Mouse (Mus musculus) heart, embryonic 10.5 days (tissue): ENCODE results near the gene Skor1. TPM values are rescaled to one million over a fixed set of nuclear protein-coding genes. Genes with fewer than 3 reads are reported as not detected.

Source experiments
- DNase-seq: peaks from one replicate; pipeline ENCODE4 v3.0.0-alpha.2; 2017; ENCODE audit warnings: low spot score
- H3K27ac ChIP-seq: fragments of 300-500 bp; sonication (generic); 2 replicates; pipeline ENCODE4 v1.5.1; 2016; ENCODE audit warnings: mild to moderate bottlenecking
- H3K27me3 ChIP-seq: fragments of 300-500 bp; sonication (generic); 2 replicates; pipeline ENCODE4 v1.6.1; 2016; ENCODE audit warnings: mild to moderate bottlenecking; ENCODE audit not compliant: poor library complexity, insufficient read depth, severe bottlenecking
- H3K36me3 ChIP-seq: fragments of 300-500 bp; sonication (generic); 2 replicates; pipeline ENCODE4 v1.6.1; 2016; ENCODE audit warnings: mild to moderate bottlenecking, moderate library complexity
- H3K4me1 ChIP-seq: fragments of 300-500 bp; sonication (generic); 2 replicates; pipeline ENCODE4 v1.6.1; 2016; ENCODE audit warnings: mild to moderate bottlenecking
- H3K4me3 ChIP-seq: fragments of 300-500 bp; sonication (generic); 2 replicates; pipeline ENCODE4 v1.5.1; 2016; ENCODE audit warnings: mild to moderate bottlenecking, moderate library complexity
- H3K9me3 ChIP-seq: fragments of 300-500 bp; sonication (generic); 2 replicates; pipeline ENCODE4 v1.6.1; 2016; ENCODE audit warnings: mild to moderate bottlenecking, moderate library complexity
- WGBS: fragments of 180-500 bp; shearing (Covaris S2); methylation state at CpG from one replicate; pipeline ENCODE4 v1.1.7; 2016; 5-methylcytosine and 5-hydroxymethylcytosine counted together
- polyA plus RNA-seq: library from polyadenylated mRNA; unstranded; fragments of >200 nt; fragmentation: Nextera tagmentation; extraction: Ambion mirVana; gene quantifications from 2 replicates; pipeline ENCODE4 v1.2.1, GENCODE M21; 2016

The Skor1 gene
- polyA plus RNA-seq, 1 experiment from 2014 or later = 0.06 TPM

DNA sequence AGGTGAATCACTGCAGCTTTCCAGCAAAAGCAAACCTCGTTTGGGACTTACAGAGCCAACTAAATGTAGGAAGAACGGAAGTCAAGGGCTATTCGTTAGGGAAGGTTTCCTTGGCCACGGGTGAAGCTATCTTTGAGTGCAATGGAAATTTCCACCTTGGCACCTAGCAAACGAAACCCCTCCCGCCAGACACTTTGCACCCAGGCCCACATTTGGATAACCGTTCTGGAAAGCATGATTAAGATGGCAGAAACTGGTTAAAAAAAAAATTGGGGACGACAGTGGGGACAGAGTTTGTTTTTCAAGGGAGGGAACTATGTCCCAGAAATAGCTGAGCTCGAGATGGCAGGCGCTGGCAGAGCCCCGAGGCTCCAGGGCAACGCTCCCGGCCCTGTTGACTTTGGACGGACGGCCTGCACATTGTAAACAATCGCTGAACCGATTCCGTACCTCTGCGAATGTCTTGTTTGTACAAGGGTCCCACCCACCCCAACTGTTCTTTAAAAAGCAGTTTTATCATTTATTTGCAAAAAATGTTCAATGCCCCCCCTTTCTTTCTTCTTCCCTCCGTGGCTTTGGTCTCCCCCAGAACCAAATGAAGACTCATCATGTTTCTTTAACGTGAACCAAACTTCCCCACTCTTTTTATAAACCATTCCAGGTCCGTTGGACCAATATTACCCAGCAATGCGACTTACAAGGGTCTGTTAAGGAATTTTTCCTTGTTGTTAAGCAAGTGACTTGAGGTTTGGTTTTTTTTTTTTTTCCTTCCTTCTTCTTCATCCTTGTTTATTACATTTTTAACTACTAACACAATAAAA is 57.5 kb downstream of the Skor1 start:
- 13% methylated on average over 23 of the region's 23 CpGs for WGBS
- Histone ChIP-seq H3K4me3 (peak overlapping the region; percentile 56), H3K4me1 (peaks cover 34% of the 10 kb centered on the region), H3K36me3 (no peaks in the 10 kb centered on the region), H3K27ac (peak overlapping the region; percentile 88), H3K27me3 (no peaks in the 10 kb centered on the region), H3K9me3 (no peaks in the 10 kb centered on the region)
- DNase-seq = no peak

DNA sequence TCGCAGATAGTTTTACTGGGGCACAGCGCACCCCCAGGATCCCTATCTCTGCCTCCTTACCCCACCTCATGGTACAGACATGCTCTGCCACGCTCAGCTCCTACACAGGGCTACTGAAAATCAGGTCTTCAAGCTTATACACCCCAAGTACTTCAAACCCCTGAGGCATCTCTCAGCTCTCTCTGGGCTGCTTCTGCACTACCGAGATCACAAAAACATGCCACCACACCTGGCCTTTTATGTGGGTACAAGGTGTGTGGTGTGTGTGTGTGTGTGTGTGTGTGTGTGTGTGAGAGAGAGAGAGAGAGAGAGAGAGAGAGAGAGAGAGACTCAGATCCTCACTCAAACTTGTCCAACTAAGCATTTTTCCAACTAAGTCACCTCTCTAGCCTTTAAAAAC is 59.6 kb downstream of the Skor1 start:
- Histone ChIP-seq H3K27ac (no peak overlapping the region), H3K36me3 (no peaks in the 10 kb centered on the region), H3K27me3 (no peaks in the 10 kb centered on the region), H3K4me3 (no peak overlapping the region), H3K9me3 (no peaks in the 10 kb centered on the region), H3K4me1 (peaks cover 31% of the 10 kb centered on the region)
- no peak for DNase-seq
- WGBS = 97% methylated on average over 4 of the region's 4 CpGs

Other genes starting within 250 kb of the Skor1 start
- gene Pias1, start 161.0 kb downstream of the Skor1 start, polyA plus RNA-seq = 40.8 and 43.8 TPM in 2 replicates
- 28.7 and 31.9 TPM in 2 replicates for gene Map2k5, start 228.9 kb upstream of the Skor1 start, polyA plus RNA-seq